Mouse (Mus musculus): Measurements from ENCODE around the gene Gm17334. TPM values are rescaled to one million over a fixed set of nuclear protein-coding genes. Genes with fewer than 3 reads are reported as not detected.

The Gm17334 gene
- polyA plus RNA-seq, 1 experiment, result 0.18 TPM

GRCm38 (mm10) chr11:53800975-53801374, 28.0 kb upstream of the Gm17334 start:
- Histone ChIP-seq H3K27me3 (ENCODE audit: control insufficient read depth, insufficient read depth, insufficient read length) (no peaks in the 10 kb centered on the region), H3K4me3 (ENCODE audit: insufficient read depth, poor library complexity, severe bottlenecking) (no peak overlapping the region), H3K79me3 (ENCODE audit: low read depth) (no peaks in the 10 kb centered on the region), H3K36me3 (ENCODE audit: control insufficient read depth, insufficient read depth) (no peaks in the 10 kb centered on the region), H3K79me2 (ENCODE audit: control insufficient read depth, insufficient read depth) (no peaks in the 10 kb centered on the region), H3ac (ENCODE audit: control insufficient read depth, insufficient read length, low read depth) (no peak overlapping the region)
- TF ChIP-seq MYOG (IDR thresholded peaks at IDR 0.05; ENCODE audit: control insufficient read depth, extremely low read depth, insufficient read length) (no peak), CEBPB (IDR thresholded peaks at IDR 0.05; ENCODE audit: low read depth) (no peak), CTCF (IDR thresholded peaks at IDR 0.05; ENCODE audit: control insufficient read depth, insufficient read depth, insufficient read length) (no peak), USF1 (IDR thresholded peaks at IDR 0.05; ENCODE audit: low read depth) (no peak), FOSL1 (IDR thresholded peaks at IDR 0.05; ENCODE audit: insufficient read depth, low read length, poor library complexity, severe bottlenecking) (no peak), MAX (IDR thresholded peaks at IDR 0.05) (no peak), MYOD1 (IDR thresholded peaks at IDR 0.05; ENCODE audit: control insufficient read depth, insufficient read length, low read depth) (no peak)

- Histone ChIP-seq H3K36me3 (ENCODE audit: control insufficient read depth, insufficient read depth) (no peaks in the 10 kb centered on the region), H3K79me2 (ENCODE audit: control insufficient read depth, insufficient read depth) (no peaks in the 10 kb centered on the region), H3K79me3 (ENCODE audit: low read depth) (no peaks in the 10 kb centered on the region), H3ac (ENCODE audit: control insufficient read depth, insufficient read length, low read depth) (no peak overlapping the region), H3K4me3 (ENCODE audit: insufficient read depth, poor library complexity, severe bottlenecking) (no peak overlapping the region), H3K27me3 (ENCODE audit: control insufficient read depth, insufficient read depth, insufficient read length) (no peaks in the 10 kb centered on the region)
- TF ChIP-seq CTCF (IDR thresholded peaks at IDR 0.05; ENCODE audit: control insufficient read depth, insufficient read depth, insufficient read length) (no peak), FOSL1 (IDR thresholded peaks at IDR 0.05; ENCODE audit: insufficient read depth, low read length, poor library complexity, severe bottlenecking) (no peak), USF1 (IDR thresholded peaks at IDR 0.05; ENCODE audit: low read depth) (no peak), MYOD1 (IDR thresholded peaks at IDR 0.05; ENCODE audit: control insufficient read depth, insufficient read length, low read depth) (no peak), MAX (IDR thresholded peaks at IDR 0.05) (no peak), CEBPB (IDR thresholded peaks at IDR 0.05; ENCODE audit: low read depth) (no peak), MYOG (IDR thresholded peaks at IDR 0.05; ENCODE audit: control insufficient read depth, extremely low read depth, insufficient read length) (no peak)
Measured at GRCm38 (mm10) chr11:53800036-53800435, 27.0 kb upstream of the Gm17334 start.

DNA sequence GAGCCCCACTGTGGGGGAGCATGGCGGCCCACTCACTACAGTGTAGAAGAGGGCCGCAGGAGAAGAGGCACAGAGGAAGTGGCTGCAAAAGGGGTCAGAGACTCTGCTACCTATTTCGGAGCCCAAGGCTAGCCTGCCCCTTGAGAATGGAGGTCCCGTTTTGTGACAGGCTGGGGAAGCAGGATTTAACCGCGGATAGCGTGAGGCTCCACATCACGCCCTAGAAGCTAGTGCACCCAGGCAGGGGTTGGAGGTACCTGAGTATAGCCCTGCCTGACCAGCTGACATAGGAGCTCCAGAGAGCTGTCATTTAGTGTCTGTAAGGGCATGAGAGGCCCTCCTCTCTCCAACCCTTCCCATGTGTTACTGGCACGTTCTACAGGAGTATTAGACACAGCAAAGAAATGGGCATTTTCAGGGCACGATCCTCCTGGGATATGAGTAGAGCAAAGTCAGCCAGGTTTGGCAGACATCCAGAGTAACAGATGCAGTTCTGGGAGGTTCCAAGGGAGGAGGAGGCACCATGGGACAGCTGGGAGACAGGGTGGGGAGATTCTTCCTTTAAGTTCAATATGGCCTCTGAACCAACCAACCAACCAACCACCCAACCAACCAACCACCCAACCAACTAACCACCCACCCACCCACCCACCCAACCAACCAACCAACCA, 25.2 kb upstream of the Gm17334 start:
- no peak overlapping the region for H3ac ChIP-seq (ENCODE audit: control insufficient read depth, insufficient read length, low read depth)
- no peak overlapping the region for H3K4me3 ChIP-seq (ENCODE audit: insufficient read depth, poor library complexity, severe bottlenecking)
- H3K27me3 ChIP-seq (ENCODE audit: control insufficient read depth, insufficient read depth, insufficient read length), result no peaks in the 10 kb centered on the region
- TF ChIP-seq MAX (IDR thresholded peaks at IDR 0.05) (peak; percentile 40), MYOD1 (IDR thresholded peaks at IDR 0.05; ENCODE audit: control insufficient read depth, insufficient read length, low read depth) (peak; percentile 69), CTCF (IDR thresholded peaks at IDR 0.05; ENCODE audit: control insufficient read depth, insufficient read depth, insufficient read length) (no peak)
- H3K79me3 ChIP-seq (ENCODE audit: low read depth), result no peaks in the 10 kb centered on the region
- H3K36me3 ChIP-seq (ENCODE audit: control insufficient read depth, insufficient read depth), result no peaks in the 10 kb centered on the region
- H3K79me2 ChIP-seq (ENCODE audit: control insufficient read depth, insufficient read depth), result no peaks in the 10 kb centered on the region

DNA sequence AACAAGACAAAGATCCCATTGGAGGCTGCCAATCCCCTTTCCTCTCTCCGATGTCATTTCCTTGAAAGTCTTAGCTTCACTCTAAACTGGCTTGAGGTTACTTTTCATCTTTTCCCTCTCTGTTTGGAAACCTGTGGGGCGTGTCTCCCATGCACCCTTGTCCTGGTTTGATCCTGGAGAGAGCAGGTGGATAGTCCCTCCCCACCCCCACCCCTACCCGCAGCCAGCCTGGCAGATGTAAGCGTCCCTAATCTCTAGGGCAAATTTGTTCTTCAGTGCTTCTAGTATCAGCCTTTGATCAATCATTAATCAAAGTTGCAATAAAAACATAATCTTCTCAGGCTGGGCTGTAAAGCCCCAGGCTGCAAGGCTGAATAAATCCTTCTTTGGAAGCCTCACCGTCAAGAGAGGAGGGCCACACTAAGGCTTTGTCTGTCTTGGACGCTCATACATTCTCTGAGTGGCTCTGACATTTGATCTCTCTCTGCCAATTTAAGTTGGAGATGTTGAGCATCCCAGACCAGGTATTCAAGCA, 24.5 kb upstream of the Gm17334 start:
- Histone ChIP-seq H3ac (ENCODE audit: control insufficient read depth, insufficient read length, low read depth) (no peak overlapping the region), H3K36me3 (ENCODE audit: control insufficient read depth, insufficient read depth) (no peaks in the 10 kb centered on the region), H3K79me3 (ENCODE audit: low read depth) (no peaks in the 10 kb centered on the region), H3K79me2 (ENCODE audit: control insufficient read depth, insufficient read depth) (no peaks in the 10 kb centered on the region), H3K27me3 (ENCODE audit: control insufficient read depth, insufficient read depth, insufficient read length) (no peaks in the 10 kb centered on the region), H3K4me3 (ENCODE audit: insufficient read depth, poor library complexity, severe bottlenecking) (no peak overlapping the region)
- TF ChIP-seq USF1 (IDR thresholded peaks at IDR 0.05; ENCODE audit: low read depth), result no peak

- Histone ChIP-seq H3K36me3 (ENCODE audit: control insufficient read depth, insufficient read depth) (no peaks in the 10 kb centered on the region), H3K79me2 (ENCODE audit: control insufficient read depth, insufficient read depth) (no peaks in the 10 kb centered on the region), H3K27me3 (ENCODE audit: control insufficient read depth, insufficient read depth, insufficient read length) (no peaks in the 10 kb centered on the region), H3K79me3 (ENCODE audit: low read depth) (no peaks in the 10 kb centered on the region), H3K4me3 (ENCODE audit: insufficient read depth, poor library complexity, severe bottlenecking) (no peak overlapping the region), H3ac (ENCODE audit: control insufficient read depth, insufficient read length, low read depth) (peak overlapping the region; percentile 43)
- no peak for TF ChIP-seq CEBPB (IDR thresholded peaks at IDR 0.05; ENCODE audit: low read depth)
- TF ChIP-seq FOSL1 (IDR thresholded peaks at IDR 0.05; ENCODE audit: insufficient read depth, low read length, poor library complexity, severe bottlenecking), result peak; percentile 49
- TF ChIP-seq MYOD1 (IDR thresholded peaks at IDR 0.05; ENCODE audit: control insufficient read depth, insufficient read length, low read depth), result peak; percentile 84
Measured at GRCm38 (mm10) chr11:53796409-53797151, 23.6 kb upstream of the Gm17334 start.

DNA sequence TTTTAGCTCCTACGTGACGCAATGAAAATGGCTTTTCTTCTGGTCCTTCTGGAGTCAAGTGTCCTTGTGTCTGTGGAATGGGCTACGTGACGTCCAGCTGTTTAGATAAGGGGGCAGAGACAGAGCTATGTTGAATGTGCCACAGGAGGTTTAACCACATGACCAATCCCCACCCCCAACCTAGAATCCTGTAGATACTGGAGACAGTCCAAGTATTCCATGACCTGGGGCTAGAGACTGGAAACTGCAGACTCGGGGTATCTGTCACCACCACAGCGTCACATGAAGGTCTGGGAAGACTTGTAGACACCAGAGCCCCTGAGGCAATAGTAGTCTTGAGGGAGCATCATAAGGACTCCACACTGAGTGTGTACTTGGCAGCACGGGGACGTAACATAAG, 22.8 kb upstream of the Gm17334 start:
- Histone ChIP-seq H3K36me3 (ENCODE audit: control insufficient read depth, insufficient read depth) (no peaks in the 10 kb centered on the region), H3K79me3 (ENCODE audit: low read depth) (no peaks in the 10 kb centered on the region), H3ac (ENCODE audit: control insufficient read depth, insufficient read length, low read depth) (no peak overlapping the region), H3K27me3 (ENCODE audit: control insufficient read depth, insufficient read depth, insufficient read length) (no peaks in the 10 kb centered on the region), H3K4me3 (ENCODE audit: insufficient read depth, poor library complexity, severe bottlenecking) (peak overlapping the region; percentile 12), H3K79me2 (ENCODE audit: control insufficient read depth, insufficient read depth) (no peaks in the 10 kb centered on the region)
- TF ChIP-seq CTCF (IDR thresholded peaks at IDR 0.05; ENCODE audit: control insufficient read depth, insufficient read depth, insufficient read length) (no peak), USF1 (IDR thresholded peaks at IDR 0.05; ENCODE audit: low read depth) (peak; percentile 76)

All from C2C12 (cell line).